Mouse (Mus musculus): Measurements from ENCODE around the gene Nrip3. TPM values are rescaled to one million over a fixed set of nuclear protein-coding genes. Genes with fewer than 3 reads are reported as not detected.
A peak's percentile ranks its signal among the peaks of the same experiment; 100 is the strongest.

Gene Nrip3
- total and polyA plus RNA-seq, 3 experiments = 0.04 TPM; not detected in 2

DNA sequence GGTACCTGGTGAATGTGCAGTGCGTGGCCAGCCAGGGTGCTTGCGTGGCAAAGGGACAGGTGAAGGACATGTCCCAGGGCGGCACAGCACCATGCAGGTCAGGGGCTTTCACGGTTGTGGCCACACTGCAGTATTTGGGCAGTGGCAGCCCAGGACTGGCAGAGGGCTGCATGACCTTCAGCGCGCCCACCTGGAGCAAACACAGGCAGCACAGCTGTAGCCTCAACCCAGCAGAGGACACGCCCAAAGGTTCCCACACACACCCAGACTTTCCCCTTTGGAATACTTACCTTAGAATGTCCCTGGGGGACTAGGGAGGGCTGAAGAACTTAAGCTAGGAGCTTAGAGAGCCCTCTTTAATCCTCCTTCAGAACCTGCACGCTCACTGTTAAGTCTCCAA is 58.7 kb downstream of the Nrip3 start:
- H3K9ac ChIP-seq (ENCODE audit: insufficient read depth, low read depth) = no peak overlapping the region
- in situ Hi-C loops (cut with MboI; ENCODE audit: low pct_ligation_motif_present, low pct_unique_long_range_greater_than_20kb, low sequenced_read_pairs) (no loop called here), dilution Hi-C loops (cut with MboI; ENCODE audit: extremely low pct_ligation_motif_present, extremely low pct_unique_long_range_greater_than_20kb, low sequenced_read_pairs) (no loop called here)
- no peak overlapping the region for H3K27ac ChIP-seq (ENCODE audit: insufficient read depth, low read depth)
- no peak overlapping the region for H3K4me3 ChIP-seq (replicated peaks in 1 of 3; ENCODE audit: low read depth in 2 of 3, low read length in 2 of 3, poor library complexity in 1 of 3)
- H3K36me3 ChIP-seq (replicated peaks in 1 of 2; ENCODE audit: control insufficient read depth in 1 of 2, insufficient read depth in 1 of 2, low read length in 1 of 2) = peaks cover 0 to 6% of the 10 kb centered on the region in 2 experiments
- H3K9me3 ChIP-seq (replicated peaks; ENCODE audit: low read length) = peaks cover 3% of the 10 kb centered on the region
- no peak for DNase-seq (ENCODE audit: extremely low read depth)
- no peaks in the 10 kb centered on the region for H3K79me2 ChIP-seq (replicated peaks; ENCODE audit: control insufficient read depth, extremely low read depth, insufficient read depth, poor library complexity, severe bottlenecking)
- peaks cover 4 to 15% of the 10 kb centered on the region in 2 experiments for H3K4me1 ChIP-seq (ENCODE audit: control insufficient read depth in 1 of 2, insufficient read depth in 2 of 2)
- H3K4me2 ChIP-seq (ENCODE audit: insufficient read depth, low read depth, poor library complexity, severe bottlenecking) = no peak overlapping the region
- H3K27me3 ChIP-seq (replicated peaks) = no peaks in the 10 kb centered on the region
- TF ChIP-seq NRF1 (IDR thresholded peaks at IDR 0.05; ENCODE audit: low read depth, low read length) (no peak), ELF1 (IDR thresholded peaks at IDR 0.05; ENCODE audit: low read depth, low read length) (no peak), POLR2AphosphoS2 (IDR thresholded peaks at IDR 0.05; ENCODE audit: low read depth, low read length) (no peak), MXI1 (IDR thresholded peaks at IDR 0.05; ENCODE audit: low read depth, low read length) (no peak), E2F4 (IDR thresholded peaks at IDR 0.05; ENCODE audit: insufficient replicate concordance, low read depth, low read length) (no peak)

DNA sequence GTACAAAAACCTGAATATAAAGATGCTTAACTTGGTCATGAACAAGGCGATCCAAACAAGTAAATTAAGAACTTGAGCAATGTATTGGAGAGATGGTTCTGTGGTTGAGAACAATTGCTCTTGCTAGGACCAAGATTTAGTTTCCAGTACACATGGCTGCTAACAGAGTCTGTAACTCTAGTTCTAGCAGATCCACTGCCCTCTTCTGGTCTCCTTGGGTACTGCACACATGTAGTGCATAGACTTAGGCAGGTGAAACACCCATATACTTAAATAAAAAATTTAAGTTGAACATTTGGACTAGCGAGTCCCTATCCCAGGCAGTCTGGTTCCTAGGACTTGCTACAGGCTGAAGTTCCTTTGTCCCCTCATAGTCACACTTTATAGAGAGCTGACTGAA is 59.2 kb downstream of the Nrip3 start:
- no peak for TF ChIP-seq MAZ (IDR thresholded peaks at IDR 0.05; ENCODE audit: low read depth, low read length)
- TF ChIP-seq RAD21 (IDR thresholded peaks at IDR 0.05; ENCODE audit: low read depth, low read length) = no peak
- TF ChIP-seq CTCF (conservative IDR thresholded peaks at IDR 0.05 in 1 of 2, IDR thresholded peaks at IDR 0.05 in 1 of 2; ENCODE audit: low read depth in 2 of 2, low read length in 2 of 2) = peak in 1 of 2 experiments; percentile 25; a peak in 2 of 4 replicates
- TF ChIP-seq USF1 (IDR thresholded peaks at IDR 0.05; ENCODE audit: low read depth, low read length) = no peak
- no peak for TF ChIP-seq ZNF384 (IDR thresholded peaks at IDR 0.05; ENCODE audit: low read depth, low read length)
- H3K36me3 ChIP-seq (replicated peaks in 1 of 2; ENCODE audit: control insufficient read depth in 1 of 2, insufficient read depth in 1 of 2, low read length in 1 of 2) = peaks cover 0 to 6% of the 10 kb centered on the region in 2 experiments
- in situ Hi-C loops (cut with MboI; ENCODE audit: low pct_ligation_motif_present, low pct_unique_long_range_greater_than_20kb, low sequenced_read_pairs) (no loop called here), dilution Hi-C loops (cut with MboI; ENCODE audit: extremely low pct_ligation_motif_present, extremely low pct_unique_long_range_greater_than_20kb, low sequenced_read_pairs) (no loop called here)
- H3K27ac ChIP-seq (ENCODE audit: insufficient read depth, low read depth) = no peak overlapping the region
- H3K4me2 ChIP-seq (ENCODE audit: insufficient read depth, low read depth, poor library complexity, severe bottlenecking) = no peak overlapping the region
- H3K9ac ChIP-seq (ENCODE audit: insufficient read depth, low read depth) = no peak overlapping the region
- peaks cover 3% of the 10 kb centered on the region for H3K9me3 ChIP-seq (replicated peaks; ENCODE audit: low read length)
- no peaks in the 10 kb centered on the region for H3K79me2 ChIP-seq (replicated peaks; ENCODE audit: control insufficient read depth, extremely low read depth, insufficient read depth, poor library complexity, severe bottlenecking)
- no peak for DNase-seq (ENCODE audit: extremely low read depth)
- H3K4me1 ChIP-seq (ENCODE audit: control insufficient read depth in 1 of 2, insufficient read depth in 2 of 2) = peaks cover 4 to 15% of the 10 kb centered on the region in 2 experiments
- no peaks in the 10 kb centered on the region for H3K27me3 ChIP-seq (replicated peaks)
- H3K4me3 ChIP-seq (replicated peaks in 1 of 3; ENCODE audit: low read depth in 2 of 3, low read length in 2 of 3, poor library complexity in 1 of 3) = no peak overlapping the region

DNA sequence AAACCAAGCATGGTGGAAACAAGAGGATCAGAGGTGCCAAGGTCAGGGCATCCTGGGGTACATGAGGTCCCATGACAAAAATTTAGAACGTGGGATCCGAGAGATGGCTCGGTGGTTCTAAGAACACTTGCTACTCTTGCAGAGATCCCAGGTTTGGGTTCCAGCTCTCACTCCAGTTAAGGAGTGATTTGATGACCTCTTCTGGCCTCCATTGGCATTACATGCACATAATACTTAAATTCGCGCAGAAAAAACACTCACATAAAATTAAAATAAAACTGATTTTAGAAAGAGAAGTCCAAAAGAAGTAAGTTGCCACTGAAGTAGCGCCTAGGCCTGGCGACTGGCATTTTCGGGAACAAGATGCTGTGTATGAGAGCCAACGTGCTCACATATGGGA is 62.5 kb downstream of the Nrip3 start:
- Histone ChIP-seq H3K4me3 (replicated peaks in 1 of 3; ENCODE audit: low read depth in 2 of 3, low read length in 2 of 3, poor library complexity in 1 of 3) (no peak overlapping the region), H3K79me2 (replicated peaks; ENCODE audit: control insufficient read depth, extremely low read depth, insufficient read depth, poor library complexity, severe bottlenecking) (no peaks in the 10 kb centered on the region), H3K4me2 (ENCODE audit: insufficient read depth, low read depth, poor library complexity, severe bottlenecking) (no peak overlapping the region), H3K9me3 (replicated peaks; ENCODE audit: low read length) (peaks cover 3% of the 10 kb centered on the region), H3K36me3 (replicated peaks in 1 of 2; ENCODE audit: control insufficient read depth in 1 of 2, insufficient read depth in 1 of 2, low read length in 1 of 2) (peaks cover 0 to 6% of the 10 kb centered on the region in 2 experiments), H3K27ac (ENCODE audit: insufficient read depth, low read depth) (no peak overlapping the region), H3K27me3 (replicated peaks) (no peaks in the 10 kb centered on the region), H3K4me1 (ENCODE audit: control insufficient read depth in 1 of 2, insufficient read depth in 2 of 2) (peaks cover 0 to 2% of the 10 kb centered on the region in 2 experiments; a peak in 2 of 4 replicates), H3K9ac (ENCODE audit: insufficient read depth, low read depth) (no peak overlapping the region)
- 0 out of 2 replicates have a peak, but pooled peaks have one; percentile 23 for TF ChIP-seq ZC3H11A (IDR thresholded peaks at IDR 0.05; ENCODE audit: low read depth, low read length)
- no peak for TF ChIP-seq JUND (conservative IDR thresholded peaks at IDR 0.05; ENCODE audit: low read depth, low read length)
- TF ChIP-seq CTCF (conservative IDR thresholded peaks at IDR 0.05 in 1 of 2, IDR thresholded peaks at IDR 0.05 in 1 of 2; ENCODE audit: low read depth in 2 of 2, low read length in 2 of 2) = peak; percentile 39 to 75; a peak in 3 of 4 replicates
- no peak for TF ChIP-seq SIN3A (IDR thresholded peaks at IDR 0.05; ENCODE audit: low read length)
- 0 out of 2 replicates have a peak, but pooled peaks have one; percentile 16 for TF ChIP-seq IRF4 (IDR thresholded peaks at IDR 0.05; ENCODE audit: low read depth, low read length)
- TF ChIP-seq RAD21 (IDR thresholded peaks at IDR 0.05; ENCODE audit: low read depth, low read length) = peak; percentile 83
- TF ChIP-seq USF2 (conservative IDR thresholded peaks at IDR 0.05; ENCODE audit: low read depth, low read length) = no peak
- no peak for TF ChIP-seq RCOR1 (conservative IDR thresholded peaks at IDR 0.05; ENCODE audit: low read depth, low read length)
- no peak for TF ChIP-seq CHD2 (IDR thresholded peaks at IDR 0.05; ENCODE audit: low read length)
- no peak for TF ChIP-seq TBP (conservative IDR thresholded peaks at IDR 0.05; ENCODE audit: low read depth, low read length)
- TF ChIP-seq SMC3 (IDR thresholded peaks at IDR 0.05; ENCODE audit: low read depth, low read length) = peak; percentile 69
- 0 out of 2 replicates have a peak, but pooled peaks have one; percentile 6 for TF ChIP-seq MAFK (IDR thresholded peaks at IDR 0.05; ENCODE audit: insufficient replicate concordance, low read length)
- dilution Hi-C loops (cut with MboI; ENCODE audit: extremely low pct_ligation_motif_present, extremely low pct_unique_long_range_greater_than_20kb, low sequenced_read_pairs) = no loop called here
- peak; percentile 37 for DNase-seq (ENCODE audit: extremely low read depth)
- in situ Hi-C loops (cut with MboI; ENCODE audit: low pct_ligation_motif_present, low pct_unique_long_range_greater_than_20kb, low sequenced_read_pairs) = no loop called here
